Mouse (Mus musculus) CH12F3 (cell line): ENCODE results near the gene Gpr33.

Experiments
- in situ Hi-C: fragments of 300-500 bp; cut with MboI; formaldehyde crosslinking; loops from 2 replicates; pipeline ENCODE4 v1.14.3; 2020; ENCODE audit warnings: low sequenced_read_pairs

Gene Gpr33

GRCm38 (mm10) chr12:52027963-52028362 lies at the start of gene Gpr33:
Gpr33 (minus strand) TSS chr12:52028063.
- in situ Hi-C loops = loop anchor here (10.0 kb wide), 1 partner anchor 597 kb away; no protein-coding TSS in a partner anchor

- in situ Hi-C loops = no loop called here
These were observed 21.5 kb upstream of the Gpr33 start for GRCm38 (mm10) chr12:52049324-52049723.

- in situ Hi-C loops = no loop called here
These were observed 18.5 kb upstream of the Gpr33 start for GRCm38 (mm10) chr12:52046371-52046770.

GRCm38 (mm10) chr12:52042818-52043336 lies 15.0 kb upstream of the Gpr33 start:
- in situ Hi-C loops = no loop called here

- in situ Hi-C loops = no loop called here
These were observed 10.5 kb upstream of the Gpr33 start for GRCm38 (mm10) chr12:52038352-52038751.

- in situ Hi-C loops = no loop called here
These were observed 7.1 kb upstream of the Gpr33 start for GRCm38 (mm10) chr12:52034956-52035355.

GRCm38 (mm10) chr12:52032276-52032675 lies 4.4 kb upstream of the Gpr33 start:
- in situ Hi-C loops = no loop called here

- in situ Hi-C loops = loop anchor here (25.0 kb wide), 1 partner anchor 823 kb away; no protein-coding TSS in a partner anchor
These were observed 13.3 kb downstream of the Gpr33 start for GRCm38 (mm10) chr12:52014494-52015029.

DNA sequence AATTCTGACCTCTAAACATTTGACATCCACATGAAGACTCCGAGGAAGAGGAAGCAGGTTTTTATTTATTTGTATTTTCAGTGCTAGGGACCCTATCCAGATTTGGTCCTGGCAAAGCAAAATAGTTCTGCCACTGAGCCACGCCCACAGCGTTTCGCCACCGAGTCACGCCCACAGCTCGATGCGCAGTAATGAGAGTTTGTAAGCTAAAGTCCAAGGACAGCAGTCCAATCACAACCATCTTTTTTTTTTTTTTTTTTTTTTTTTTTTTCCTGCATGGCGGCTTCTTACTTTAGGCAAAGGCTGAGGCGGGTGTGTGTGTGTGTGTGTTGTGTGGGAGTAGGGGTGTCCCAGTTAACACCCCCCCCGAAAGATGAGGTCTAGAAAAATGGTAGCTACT lies 13.8 kb downstream of the Gpr33 start:
- in situ Hi-C loops = loop anchor here (25.0 kb wide), 1 partner anchor 823 kb away; no protein-coding TSS in a partner anchor

DNA sequence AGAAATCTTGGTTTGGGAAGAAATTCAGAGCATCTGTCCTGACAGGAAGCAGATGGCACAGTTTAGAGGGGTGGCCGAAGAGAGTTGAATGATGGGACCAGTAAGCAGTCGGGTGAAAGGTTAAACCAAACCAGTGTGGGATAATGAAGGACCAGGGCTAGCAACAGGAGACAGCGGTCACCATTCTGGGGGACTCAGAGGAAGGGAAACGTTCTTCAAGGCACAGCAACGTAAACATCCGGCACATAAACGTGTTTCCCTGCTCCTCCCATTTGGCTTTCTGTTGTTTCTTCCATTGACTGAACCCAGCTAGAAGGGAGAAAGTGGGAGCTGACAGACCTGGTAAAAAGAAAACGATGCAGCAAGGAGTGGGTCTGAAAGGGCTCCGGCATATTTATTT lies 14.6 kb downstream of the Gpr33 start:
- in situ Hi-C loops = loop anchor here (25.0 kb wide), 1 partner anchor 824 kb away; no protein-coding TSS in a partner anchor

DNA sequence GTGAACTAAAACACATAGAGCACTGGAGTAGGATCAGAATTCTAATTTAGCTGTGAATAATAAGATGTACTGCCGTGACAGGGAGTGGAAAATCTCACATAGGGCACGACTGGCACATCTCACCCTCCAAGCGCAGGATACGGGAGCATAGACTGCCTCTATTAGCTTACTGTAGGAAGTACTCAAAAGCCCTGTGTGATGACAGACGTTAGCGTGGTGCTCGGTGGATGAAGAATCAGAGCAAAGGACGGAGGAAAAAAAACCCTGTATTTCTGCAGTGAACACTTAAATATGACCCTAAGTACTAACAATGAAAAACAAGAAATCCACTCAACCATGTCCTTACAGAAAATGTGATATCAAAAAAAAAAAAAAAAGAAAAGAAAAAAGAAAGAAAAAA lies 15.7 kb downstream of the Gpr33 start:
- in situ Hi-C loops = loop anchor here (25.0 kb wide), 1 partner anchor 825 kb away; no protein-coding TSS in a partner anchor

- in situ Hi-C loops = loop anchor here (25.0 kb wide), 1 partner anchor 827 kb away; no protein-coding TSS in a partner anchor
These were observed 17.3 kb downstream of the Gpr33 start for GRCm38 (mm10) chr12:52010630-52010961.

DNA sequence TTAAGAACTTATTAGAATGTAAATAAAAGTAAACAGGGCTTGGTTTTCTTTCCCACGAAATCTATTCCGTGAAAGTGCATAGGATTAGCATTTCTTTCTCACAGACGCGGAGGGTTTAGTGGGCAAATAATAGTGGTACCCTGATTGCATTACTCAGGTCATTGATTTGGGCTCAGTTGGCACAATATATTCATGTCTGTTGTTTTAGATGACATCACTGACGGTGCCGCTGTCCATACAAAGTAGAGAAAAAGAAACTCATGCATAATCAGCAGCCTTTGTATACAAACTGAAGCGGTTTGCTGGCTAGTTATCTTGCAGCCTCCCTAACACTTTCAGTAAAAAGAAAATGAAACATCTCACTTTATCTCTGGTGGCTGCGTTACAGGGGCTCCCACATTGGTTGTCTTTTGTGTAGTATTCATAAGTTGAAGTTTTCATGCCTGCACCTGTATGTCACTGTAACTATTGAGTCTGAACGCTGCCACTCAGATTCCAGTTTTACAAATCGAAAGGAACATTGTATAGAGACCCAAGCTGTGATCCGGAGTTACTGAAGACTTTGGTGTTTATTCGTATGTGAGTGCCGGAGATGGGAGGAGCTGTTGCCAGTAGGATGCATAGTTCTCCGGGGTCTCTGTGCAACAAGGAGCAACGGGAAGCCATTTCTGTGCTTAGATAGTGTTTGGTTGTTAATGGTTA lies 17.8 kb downstream of the Gpr33 start:
- in situ Hi-C loops = loop anchor here (25.0 kb wide), 1 partner anchor 827 kb away; no protein-coding TSS in a partner anchor

- in situ Hi-C loops = loop anchor here (25.0 kb wide), 1 partner anchor 831 kb away; no protein-coding TSS in a partner anchor
These were observed 21.2 kb downstream of the Gpr33 start for GRCm38 (mm10) chr12:52006633-52006994.

DNA sequence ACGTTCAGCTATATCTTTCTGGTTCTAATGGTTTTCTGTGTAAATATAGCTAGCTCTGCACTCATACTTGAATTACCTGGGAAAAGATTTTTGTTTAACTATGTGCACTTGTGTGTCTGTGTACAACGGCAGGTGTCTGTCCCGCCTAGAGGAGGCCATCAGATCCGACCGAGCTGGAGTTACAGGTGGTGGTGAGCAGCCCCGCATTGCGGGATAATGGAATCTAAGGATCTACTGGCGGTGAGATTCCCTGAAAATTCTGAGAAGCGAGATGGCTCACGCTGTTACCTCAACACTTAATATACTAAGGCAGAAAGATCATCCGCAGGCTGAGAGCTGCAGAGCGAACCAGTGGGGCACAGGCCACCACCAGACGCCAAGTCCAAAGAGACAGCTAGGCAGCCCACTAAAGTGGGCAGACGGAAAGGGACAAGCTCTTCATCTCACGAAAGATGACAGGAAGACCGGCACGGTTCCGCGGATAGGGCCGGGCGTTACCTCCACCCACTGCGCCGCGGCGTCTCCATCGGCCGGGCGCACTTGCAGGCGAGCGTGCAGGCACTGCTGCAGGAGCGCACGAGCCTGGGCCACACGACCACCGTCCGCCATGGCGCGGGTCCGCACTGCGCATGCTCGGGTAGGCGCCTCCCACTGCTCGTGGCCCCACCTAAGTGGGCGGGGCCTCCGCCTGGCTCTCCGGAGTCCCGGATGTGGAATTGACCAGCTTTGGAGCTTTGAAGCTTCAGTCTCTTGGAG lies 21.8 kb downstream of the Gpr33 start, which contains the start of gene Dtd2:
TSS of gene Dtd2 (minus strand) at position 625 of the 756 bp plus-strand sequence.
- in situ Hi-C loops = loop anchor here (25.0 kb wide), 1 partner anchor 831 kb away; no protein-coding TSS in a partner anchor

GRCm38 (mm10) chr12:52002746-52003145 lies 25.1 kb downstream of the Gpr33 start:
- in situ Hi-C loops = loop anchor here (25.0 kb wide), 1 partner anchor 835 kb away; no protein-coding TSS in a partner anchor

DNA sequence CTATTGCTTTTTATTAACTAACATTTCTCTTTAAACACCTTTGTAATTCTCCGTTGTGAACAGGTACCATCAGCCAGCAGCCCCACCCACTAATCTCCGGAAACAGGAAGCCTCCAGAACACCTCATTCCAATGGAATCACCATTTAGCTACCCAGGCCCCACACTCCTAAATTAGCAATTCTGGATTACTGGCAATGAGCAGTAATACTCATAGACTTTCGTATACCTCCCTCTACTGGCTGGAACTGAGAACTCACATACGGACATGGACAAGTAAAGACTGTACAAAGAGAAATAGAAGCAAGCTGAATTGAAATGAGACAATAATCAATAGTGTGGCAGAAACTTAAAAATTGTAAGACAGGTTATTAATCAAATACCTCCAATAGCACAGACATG lies 26.3 kb downstream of the Gpr33 start:
- in situ Hi-C loops = loop anchor here (25.0 kb wide), 1 partner anchor 836 kb away; no protein-coding TSS in a partner anchor

GRCm38 (mm10) chr12:51998366-51998932 lies 29.4 kb downstream of the Gpr33 start:
- in situ Hi-C loops = loop anchor here (25.0 kb wide), 1 partner anchor 611 kb away; the partner anchor contains the start of gene Scfd1

- in situ Hi-C loops = loop anchor here (25.0 kb wide), 1 partner anchor 609 kb away; the partner anchor contains the start of gene Scfd1
These were observed 31.9 kb downstream of the Gpr33 start for GRCm38 (mm10) chr12:51995738-51996536.

DNA sequence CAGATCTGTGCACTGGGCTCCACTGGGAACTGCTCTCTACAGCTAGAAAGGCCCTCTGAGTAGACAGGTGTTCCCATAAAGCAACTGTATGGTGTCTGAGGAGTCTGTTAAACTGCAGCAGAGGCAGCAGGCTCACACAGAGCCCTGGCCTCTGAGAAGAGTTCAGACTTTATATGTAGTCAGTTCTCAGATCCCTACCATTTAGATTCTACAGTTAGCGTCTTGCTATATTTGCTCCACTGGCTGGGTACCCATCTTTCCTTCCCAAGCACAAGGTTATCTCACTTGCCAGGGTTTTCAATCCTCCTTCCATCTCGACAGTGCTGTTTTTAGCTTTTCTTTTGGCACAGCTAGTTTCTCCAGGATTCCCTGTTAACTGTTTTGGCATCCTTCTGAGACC lies 37.2 kb downstream of the Gpr33 start:
- in situ Hi-C loops = loop anchor here (25.0 kb wide), 1 partner anchor 603 kb away; the partner anchor contains the start of gene Scfd1
